Mouse (Mus musculus) R1 (cell line): ENCODE measurements around the gene Spata5.
"Not testable (repeated sequence)": the region's sequence is repeated elsewhere in the genome, so short reads cannot be mapped to it uniquely, and the experiment has no call there.

Source experiments
- DNase-seq: peaks from one replicate; pipeline ENCODE4 v3.0.0-alpha.2; 2018; ENCODE audit warnings: low read depth, low spot score

The Spata5 gene

DNA sequence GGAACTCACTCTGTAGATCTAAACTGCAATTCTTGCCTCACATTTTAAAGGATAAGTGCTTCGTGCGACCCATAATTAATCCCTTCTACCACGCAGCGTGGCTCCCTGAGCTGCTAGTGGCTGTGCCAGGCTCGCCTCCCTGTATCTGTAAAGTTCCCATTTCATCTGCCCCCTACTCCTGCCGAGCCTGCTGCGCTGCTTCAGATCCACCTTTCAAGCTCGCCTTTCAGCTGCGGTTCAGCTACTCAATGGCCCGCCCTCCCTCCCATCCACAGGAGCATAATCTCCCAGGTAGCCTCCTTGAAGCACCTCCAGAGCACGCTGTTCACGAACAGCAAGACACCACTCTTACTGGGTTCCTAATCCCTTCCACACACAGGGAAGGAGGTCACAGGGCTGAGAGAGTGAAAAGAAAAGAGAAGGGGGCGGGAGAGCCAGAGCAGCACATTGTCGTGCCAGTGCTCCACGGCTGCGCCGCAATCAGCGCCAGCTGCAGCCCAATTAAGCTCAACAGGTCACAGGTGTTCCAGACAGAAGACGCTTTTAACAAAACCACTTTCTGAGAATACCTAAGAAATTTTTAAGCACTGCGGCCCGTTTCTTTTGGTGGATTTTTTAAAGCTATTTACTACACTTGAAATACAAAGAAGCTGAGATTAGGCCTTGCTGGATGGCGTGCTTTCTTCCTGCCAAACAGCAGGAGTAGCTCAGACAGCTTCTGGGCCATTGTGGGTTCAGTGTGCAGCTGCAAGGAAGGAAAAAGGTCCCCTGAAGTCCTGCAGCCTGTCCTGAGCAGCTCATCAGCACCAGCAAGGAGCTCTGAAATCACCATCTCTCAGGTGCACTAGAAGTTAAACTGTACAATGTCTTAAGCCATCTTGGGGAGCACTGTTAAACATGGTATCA lies 150.2 kb downstream of the Spata5 start:
- DNase-seq, result peak; percentile 63

DNA sequence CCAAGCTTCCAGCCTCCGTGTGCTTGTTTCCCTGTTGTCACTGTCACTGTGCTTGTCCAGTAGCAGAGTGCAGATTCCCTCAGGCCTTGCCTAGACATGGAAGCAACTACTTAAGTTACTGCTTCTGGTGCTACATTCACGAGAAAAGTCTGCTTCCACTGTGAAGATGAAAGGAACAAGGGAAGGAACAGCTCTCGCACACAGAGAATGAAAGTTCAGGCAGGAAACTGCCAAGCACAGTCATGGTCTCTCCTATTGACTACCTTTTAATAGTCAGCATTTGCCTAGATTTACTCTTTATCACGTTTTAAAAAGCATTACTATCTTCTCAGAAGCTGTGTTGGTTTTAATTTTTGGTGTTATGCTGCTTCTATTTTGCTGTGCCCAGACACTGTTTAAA lies 151.9 kb downstream of the Spata5 start:
- no peak for DNase-seq

GRCm38 (mm10) chr3:37572066-37572465 lies 152.4 kb downstream of the Spata5 start:
- DNase-seq, result no peak

- no peak for DNase-seq
These were observed 157.1 kb downstream of the Spata5 start for GRCm38 (mm10) chr3:37576840-37577239.

- no peak for DNase-seq
These were observed 158.0 kb downstream of the Spata5 start for GRCm38 (mm10) chr3:37577706-37578105.

GRCm38 (mm10) chr3:37584576-37584975 lies 164.9 kb downstream of the Spata5 start:
- DNase-seq, result no peak

DNA sequence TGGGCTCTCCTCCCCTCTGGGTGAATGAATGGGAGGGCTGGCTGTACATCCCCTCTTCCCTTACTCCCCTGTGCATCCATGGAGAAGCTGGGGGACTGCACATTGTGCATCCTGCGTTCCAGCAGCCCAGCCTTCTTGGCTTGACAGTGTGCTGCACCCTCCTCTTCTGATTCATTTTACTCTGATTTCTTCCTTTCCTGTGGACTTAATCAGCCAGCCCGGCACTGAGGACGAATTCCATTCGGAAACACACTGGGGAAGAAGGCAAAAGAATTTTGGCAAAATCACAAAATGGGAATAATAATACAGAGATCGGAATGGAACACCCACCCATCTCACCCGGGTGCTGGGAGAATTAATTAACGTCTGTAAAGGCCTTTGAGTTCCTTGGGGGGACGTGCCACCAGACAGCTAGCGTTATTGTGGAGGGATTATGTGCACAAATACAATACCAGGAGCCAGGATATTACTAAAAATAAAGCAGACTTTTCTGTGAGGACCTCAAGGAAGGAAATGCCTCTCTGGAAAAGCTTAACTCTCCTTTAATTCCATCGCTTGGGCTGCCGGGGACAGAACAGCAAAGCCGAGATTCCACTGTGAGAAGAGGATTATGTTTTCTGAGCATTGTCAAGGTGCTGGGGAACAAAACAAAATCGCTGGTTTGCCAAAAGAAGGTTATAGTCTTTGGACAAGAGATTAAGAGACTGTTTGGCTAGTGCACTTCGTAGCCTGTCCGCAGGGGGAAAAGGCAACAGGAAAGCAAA lies 166.5 kb downstream of the Spata5 start:
- DNase-seq, result no peak

DNA sequence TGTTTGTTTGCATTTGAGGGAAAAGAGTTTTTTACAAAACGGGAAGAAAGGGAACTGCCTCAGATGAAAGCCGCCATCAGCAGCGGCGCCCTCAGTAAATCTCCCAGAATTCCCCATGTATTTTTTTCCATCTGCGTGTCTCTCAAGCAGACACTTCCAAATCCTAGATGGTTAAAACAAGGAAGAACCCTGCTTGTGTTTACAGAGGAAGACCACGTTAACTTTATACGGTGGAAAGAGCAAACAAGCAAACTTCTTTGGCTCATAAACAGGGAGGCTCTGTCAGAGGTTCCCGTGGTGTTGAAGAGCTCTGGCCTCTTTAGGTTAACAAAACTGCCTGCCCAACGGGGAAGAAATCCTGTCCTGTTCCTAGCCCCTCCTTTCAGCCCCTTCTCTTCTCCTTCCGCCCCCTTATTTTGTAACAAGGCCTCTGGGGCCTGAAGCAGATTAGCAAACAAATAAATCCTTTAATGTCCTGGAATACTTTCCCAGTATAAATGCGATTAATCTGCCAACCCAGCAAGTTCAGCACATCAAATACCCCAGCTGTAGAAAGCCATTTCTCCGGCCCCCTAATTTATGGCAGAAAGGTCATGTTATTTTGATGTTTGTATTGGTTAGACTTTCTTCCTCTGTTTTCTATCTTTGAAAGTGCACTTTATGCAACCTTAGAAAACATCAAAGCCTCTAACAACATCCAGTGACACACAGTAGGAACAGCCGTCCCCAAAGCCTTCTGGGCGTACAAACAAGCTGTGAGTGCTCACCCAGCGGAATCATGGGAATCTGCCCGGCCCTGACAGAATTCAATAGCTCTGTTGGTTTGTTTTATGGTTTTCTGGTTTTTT lies 167.3 kb downstream of the Spata5 start:
- DNase-seq, result peak; percentile 20

- no peak for DNase-seq
These were observed 176.0 kb downstream of the Spata5 start for GRCm38 (mm10) chr3:37595721-37596120.

DNA sequence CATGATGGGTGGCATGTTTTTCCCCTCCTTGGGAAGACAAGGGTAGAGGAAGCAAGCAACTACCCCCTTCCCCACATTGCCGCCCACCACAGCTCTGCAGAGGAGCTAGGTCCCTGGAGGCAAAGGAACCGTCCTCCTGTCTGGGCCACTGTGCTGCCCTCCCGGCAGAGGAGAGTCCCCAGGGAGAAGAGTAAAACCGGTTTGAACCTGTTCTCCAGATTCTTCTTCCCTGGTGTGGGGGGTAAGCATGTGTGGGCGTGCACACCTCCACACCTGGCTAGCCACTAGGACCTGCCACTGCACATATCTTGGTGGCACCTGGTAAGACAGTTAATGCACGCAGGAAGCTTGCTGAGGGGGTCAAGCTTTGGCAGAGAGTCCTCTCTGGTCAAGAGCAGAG lies 176.8 kb downstream of the Spata5 start:
- DNase-seq, result no peak

GRCm38 (mm10) chr3:37597200-37597599 lies 177.5 kb downstream of the Spata5 start:
- no peak for DNase-seq

- not testable (repeated sequence) for DNase-seq
These were observed 179.9 kb downstream of the Spata5 start for GRCm38 (mm10) chr3:37599641-37600040.

DNA sequence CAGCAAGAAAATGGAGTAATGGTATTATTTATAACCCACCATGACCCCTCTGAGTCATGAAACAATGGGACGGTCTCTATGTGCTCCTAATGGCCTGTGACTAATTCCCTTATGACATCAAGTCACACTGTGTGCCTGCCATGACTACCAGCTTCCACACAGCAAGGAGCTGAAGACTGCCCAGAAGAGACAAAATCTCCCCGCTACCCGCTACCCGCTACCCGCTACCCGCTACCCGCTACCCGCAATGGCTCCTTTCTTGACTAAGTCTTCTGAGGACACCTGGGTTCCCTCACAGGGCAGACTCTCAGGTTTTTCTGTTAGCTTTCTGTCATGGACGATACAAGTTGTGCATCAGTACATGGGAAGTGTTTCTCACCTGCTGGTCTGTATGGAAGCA lies 182.7 kb downstream of the Spata5 start:
- DNase-seq, result no peak

DNA sequence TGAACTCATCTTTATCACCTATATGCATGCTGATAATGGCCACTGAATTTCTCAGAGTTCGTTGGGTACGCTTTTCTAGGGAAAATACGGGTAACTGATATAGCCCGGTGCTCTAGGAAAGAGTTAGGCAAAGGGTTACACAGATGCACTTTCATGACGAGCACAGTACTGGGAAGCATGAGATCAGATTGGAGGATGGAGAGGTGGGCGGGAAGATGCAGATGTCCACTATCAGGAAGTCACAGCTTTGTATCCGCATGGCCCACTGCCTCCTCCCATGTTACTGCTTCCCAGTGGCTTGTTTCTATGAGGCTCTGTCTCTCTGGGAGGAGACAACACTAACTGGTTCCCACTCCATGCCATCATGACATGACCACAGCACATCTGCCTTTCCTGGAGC lies 183.2 kb downstream of the Spata5 start:
- DNase-seq, result no peak

DNA sequence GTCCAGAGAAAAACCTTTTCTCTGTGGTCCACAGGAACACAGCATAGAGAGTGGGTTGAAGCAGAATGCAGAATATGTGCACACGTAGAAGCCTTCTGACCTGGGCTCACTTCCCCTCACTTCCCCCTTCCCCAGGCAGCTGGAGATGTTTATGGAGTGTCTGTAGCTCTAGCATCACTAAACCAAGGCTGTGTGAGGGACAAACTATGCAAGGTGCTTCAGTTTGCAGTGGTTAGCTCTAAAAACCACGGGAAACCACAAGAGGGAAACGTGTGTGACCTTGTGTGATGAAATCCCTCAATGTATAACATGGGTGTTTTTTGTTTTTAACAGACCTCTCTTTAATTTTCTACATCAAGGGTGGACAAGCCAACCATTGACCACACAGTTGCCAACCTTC lies 183.8 kb downstream of the Spata5 start:
- no peak for DNase-seq

- DNase-seq, result peak; percentile 53
These were observed 185.5 kb downstream of the Spata5 start for GRCm38 (mm10) chr3:37604976-37605875.

DNA sequence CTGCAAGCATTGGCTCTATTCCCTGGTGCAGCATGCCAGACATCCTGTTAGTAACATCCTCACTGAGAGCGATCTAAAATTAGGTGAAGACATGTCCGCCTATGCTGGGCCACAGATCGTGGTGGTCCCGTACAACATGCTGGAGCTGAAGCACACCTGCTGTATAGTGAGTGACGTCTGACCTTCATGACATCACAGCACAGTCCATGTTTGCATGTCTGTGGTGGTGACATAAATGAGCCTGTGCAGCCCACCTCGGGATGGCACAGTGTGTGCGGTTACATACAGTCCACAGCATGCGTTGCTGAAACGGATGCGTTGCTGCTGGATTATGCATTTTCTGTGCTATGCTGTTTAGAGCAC lies 186.2 kb downstream of the Spata5 start:
- no peak for DNase-seq

DNA sequence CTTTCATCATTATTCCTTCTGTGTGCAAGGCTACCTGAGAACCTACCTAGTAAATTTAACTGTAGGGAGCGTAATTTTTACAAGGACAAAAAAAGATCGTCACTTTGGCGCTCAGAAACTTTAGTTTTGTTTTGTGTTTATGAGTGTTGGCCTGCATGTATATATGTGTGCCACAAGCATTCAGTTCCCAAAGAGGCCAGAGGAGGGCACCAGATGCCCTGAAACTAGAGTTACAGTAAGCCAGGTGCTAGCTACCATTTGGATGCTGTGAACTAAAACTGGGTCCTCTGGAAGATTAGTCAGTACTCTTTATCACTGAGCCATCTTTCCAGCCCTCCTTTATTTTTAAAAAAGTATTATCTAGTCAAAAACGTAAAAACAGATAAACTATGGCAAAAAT lies 189.2 kb downstream of the Spata5 start:
- DNase-seq, result peak; percentile 64

DNA sequence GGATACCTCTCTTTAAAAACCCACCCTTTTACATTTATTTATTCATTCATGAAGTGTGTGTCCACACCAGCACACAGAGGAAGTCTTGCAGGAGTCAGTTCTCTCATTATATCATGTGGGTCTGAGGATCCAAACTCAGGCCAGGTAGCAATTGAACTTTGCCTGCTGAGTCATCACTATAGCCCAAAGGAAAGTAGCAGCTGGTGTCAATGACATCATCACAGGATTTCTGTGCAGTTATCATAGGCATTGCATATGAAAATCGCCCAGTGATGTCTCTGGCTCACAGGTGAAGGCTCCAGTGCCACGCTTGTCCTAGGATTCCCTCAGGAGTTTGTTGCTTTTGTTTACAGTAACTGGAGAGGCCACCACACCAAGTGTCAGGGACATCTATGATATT lies 191.0 kb downstream of the Spata5 start:
- no peak for DNase-seq

DNA sequence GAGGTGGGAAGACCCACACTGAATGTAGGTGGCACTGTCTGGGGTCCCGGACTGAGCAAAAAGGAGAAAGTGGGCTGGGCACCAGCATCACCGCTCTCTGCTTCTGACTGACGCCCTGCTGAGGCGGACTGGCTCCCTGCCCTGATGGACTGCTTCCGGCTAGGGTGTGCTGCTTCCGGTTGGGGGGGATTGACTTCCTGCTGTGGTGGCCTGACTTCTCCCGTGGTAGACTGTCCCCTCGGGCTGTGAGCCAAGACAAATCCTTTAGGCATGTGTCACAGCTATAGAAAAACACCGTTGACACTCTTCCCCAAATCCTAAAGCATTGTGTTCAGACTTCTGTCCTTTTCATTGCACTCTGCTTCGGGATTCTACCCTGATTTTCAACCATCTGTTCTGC lies 194.0 kb downstream of the Spata5 start:
- DNase-seq, result no peak
